19 mouse cellular contexts compared by ENCODE assay signal in the genomic region with DNA sequence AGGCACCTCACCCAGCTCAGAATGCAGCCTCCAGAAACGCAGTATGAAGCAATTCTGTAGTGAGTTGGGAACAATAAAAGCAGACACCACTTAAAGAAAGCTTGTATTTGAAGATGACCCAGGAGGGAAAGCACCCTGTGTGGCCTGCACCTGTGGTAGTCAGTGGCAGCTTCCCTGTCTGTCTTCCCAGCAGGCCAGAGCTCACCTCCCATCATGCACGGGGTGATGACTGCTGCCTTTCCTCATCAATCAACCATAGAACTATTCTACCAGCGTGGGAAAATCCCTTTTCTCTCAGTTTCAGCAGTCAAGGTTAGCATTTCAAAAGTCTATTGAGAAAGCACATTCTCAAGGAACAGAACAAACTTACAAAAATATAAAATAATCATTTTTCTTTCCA.
DNase-seq lines count a peak whose midpoint lies in the region; ATAC-seq and TF ChIP-seq lines count a peak whose summit lies in the region.
"Had no signal": no experiment of that assay in that cellular context is flagged by ENCODE, and none has a peak within 500 bp of the region (broad histone marks: within the 10 kb centered on the region; RNA-seq: fewer than 3 reads in every experiment).

No protein-coding gene starts in this region.

- in situ Hi-C loops in CH12.LX (cut with MboI; ENCODE audit: low pct_ligation_motif_present, low pct_unique_long_range_greater_than_20kb, low sequenced_read_pairs): no loop called here

- TF ChIP-seq POLR2A in CH12.LX (IDR thresholded peaks at IDR 0.05; ENCODE audit: low read depth, low read length): no peak

- WGBS in intestine, embryonic 16.5 days: 48% methylated on average over 3 of the region's 3 CpGs
- WGBS in hindbrain, postnatal 0 days: 34% methylated on average over 3 of the region's 3 CpGs

- dilution Hi-C loops in CH12.LX (cut with MboI; ENCODE audit: extremely low pct_ligation_motif_present, extremely low pct_unique_long_range_greater_than_20kb, low sequenced_read_pairs): no loop called here

- no peaks in the 10 kb centered on the region for H3K36me3 ChIP-seq in CH12.LX (replicated peaks in 1 of 2; ENCODE audit: control insufficient read depth in 1 of 2, insufficient read depth in 1 of 2, low read length in 1 of 2)
- H3K36me3 ChIP-seq in intestine, embryonic 16.5 days (ENCODE audit: control insufficient read depth, insufficient read depth, low read length): no peaks in the 10 kb centered on the region
- H3K36me3 ChIP-seq in hindbrain, postnatal 0 days (ENCODE audit: insufficient read depth, low read length): no peaks in the 10 kb centered on the region
- H3K36me3 ChIP-seq: embryonic facial prominence, embryonic 12.5 days; forebrain, embryonic 15.5 days; heart, embryonic 12.5 days; hindbrain, embryonic 10.5 days had no signal

- no peaks in the 10 kb centered on the region for H3K27me3 ChIP-seq in CH12.LX (replicated peaks)
- H3K27me3 ChIP-seq in intestine, embryonic 16.5 days (replicated peaks; ENCODE audit: control insufficient read depth, insufficient read depth, low read length): no peaks in the 10 kb centered on the region
- no peaks in the 10 kb centered on the region for H3K27me3 ChIP-seq in hindbrain, postnatal 0 days (ENCODE audit: insufficient read depth, low read length)
- H3K27me3 ChIP-seq: embryonic facial prominence, embryonic 12.5 days; forebrain, embryonic 15.5 days; heart, embryonic 12.5 days had no signal

- 0 out of 2 replicates have a peak, but pooled peaks have one; percentile 11 for TF ChIP-seq EP300 in CH12.LX (IDR thresholded peaks at IDR 0.05; ENCODE audit: low read length)

- H3K9ac ChIP-seq in CH12.LX (ENCODE audit: insufficient read depth, low read depth): no peak overlapping the region
- no peak overlapping the region for H3K9ac ChIP-seq in intestine, embryonic 16.5 days (ENCODE audit: low read depth, low read length)
- H3K9ac ChIP-seq in hindbrain, postnatal 0 days (replicated peaks; ENCODE audit: low read length): no peak overlapping the region
- H3K9ac ChIP-seq: embryonic facial prominence, embryonic 12.5 days; forebrain, embryonic 15.5 days; heart, embryonic 12.5 days; hindbrain, embryonic 14.5 days had no signal

- no peak for TF ChIP-seq CTCF in CH12.LX (conservative IDR thresholded peaks at IDR 0.05 in 1 of 2, IDR thresholded peaks at IDR 0.05 in 1 of 2; ENCODE audit: low read depth in 2 of 2, low read length in 2 of 2)
- no peak for TF ChIP-seq CTCF in hindbrain, postnatal 0 days (IDR thresholded peaks at IDR 0.05; ENCODE audit: low read depth)

- ATAC-seq in intestine, embryonic 16.5 days: no peak
- no peak for ATAC-seq in hindbrain, postnatal 0 days
- ATAC-seq: forebrain, embryonic 15.5 days had no signal

- no peaks in the 10 kb centered on the region for H3K79me2 ChIP-seq in CH12.LX (replicated peaks; ENCODE audit: control insufficient read depth, extremely low read depth, insufficient read depth, poor library complexity, severe bottlenecking)

- peak; percentile 60 for DNase-seq in adrenal gland, adult 2 months
- DNase-seq in adrenal gland, postnatal 25 days: no peak
- peak; percentile 49 for DNase-seq in A20 (ENCODE audit: low read depth, low spot score)
- peak; percentile 70 for DNase-seq in CH12.LX (ENCODE audit: extremely low read depth)
- peak; percentile 75 for DNase-seq in induced T-regulatory cell, adult 2 months (ENCODE audit: low read depth)
- DNase-seq in left cerebral cortex, postnatal 25 days (ENCODE audit: low spot score in 2 of 2): no peak
- no peak for DNase-seq in hindbrain, postnatal 0 days (ENCODE audit: low spot score)
- DNase-seq: cerebellum, adult 11-12 months; cerebellum, adult 9-10 months; cerebellum, postnatal 25 days; gastrocnemius, adult 2 months; gastrocnemius, postnatal 25 days; kidney, adult 18-20 months had no signal

- no peaks in the 10 kb centered on the region for H3K9me3 ChIP-seq in CH12.LX (replicated peaks; ENCODE audit: low read length)
- H3K9me3 ChIP-seq in intestine, embryonic 16.5 days (ENCODE audit: control insufficient read depth, low read length): no peaks in the 10 kb centered on the region
- H3K9me3 ChIP-seq in hindbrain, postnatal 0 days (ENCODE audit: low read length): no peaks in the 10 kb centered on the region
- H3K9me3 ChIP-seq: embryonic facial prominence, embryonic 12.5 days; forebrain, embryonic 15.5 days; heart, embryonic 12.5 days; hindbrain, embryonic 10.5 days had no signal

- intact Hi-C loops in left cerebral cortex, postnatal 25 days (cut with DNase I): no loop called here

- peak overlapping the region; percentile 25 for H3K4me2 ChIP-seq in CH12.LX (ENCODE audit: insufficient read depth, low read depth, poor library complexity, severe bottlenecking)
- no peak overlapping the region for H3K4me2 ChIP-seq in intestine, embryonic 16.5 days (ENCODE audit: low read depth, low read length)
- H3K4me2 ChIP-seq in hindbrain, postnatal 0 days (ENCODE audit: low read depth, low read length): no peak overlapping the region
- H3K4me2 ChIP-seq: embryonic facial prominence, embryonic 12.5 days; forebrain, embryonic 15.5 days; heart, embryonic 12.5 days; hindbrain, embryonic 14.5 days had no signal

- no peak overlapping the region for H3K27ac ChIP-seq in CH12.LX (ENCODE audit: insufficient read depth, low read depth)
- H3K27ac ChIP-seq in intestine, embryonic 16.5 days (ENCODE audit: low read length): no peak overlapping the region
- H3K27ac ChIP-seq in hindbrain, postnatal 0 days: no peak overlapping the region
- H3K27ac ChIP-seq: embryonic facial prominence, embryonic 12.5 days; forebrain, embryonic 15.5 days; gastrocnemius, adult 2 months; hindbrain, embryonic 10.5 days; hindbrain, embryonic 14.5 days had no signal

- no peak for TF ChIP-seq RAD21 in CH12.LX (IDR thresholded peaks at IDR 0.05; ENCODE audit: low read depth, low read length)

- peak overlapping the region in 1 of 3 experiments; percentile 13 for H3K4me3 ChIP-seq in CH12.LX (replicated peaks in 1 of 3; ENCODE audit: low read depth in 2 of 3, low read length in 2 of 3, poor library complexity in 1 of 3)
- H3K4me3 ChIP-seq in intestine, embryonic 16.5 days (ENCODE audit: low read length): no peak overlapping the region
- no peak overlapping the region for H3K4me3 ChIP-seq in hindbrain, postnatal 0 days (ENCODE audit: low read length)
- H3K4me3 ChIP-seq: embryonic facial prominence, embryonic 12.5 days; forebrain, embryonic 15.5 days; gastrocnemius, adult 2 months; heart, embryonic 12.5 days; hindbrain, embryonic 10.5 days had no signal

- H3K4me1 ChIP-seq in CH12.LX (ENCODE audit: control insufficient read depth in 1 of 2, insufficient read depth in 2 of 2): peaks cover 8 to 30% of the 10 kb centered on the region in 2 experiments
- no peaks in the 10 kb centered on the region for H3K4me1 ChIP-seq in intestine, embryonic 16.5 days (ENCODE audit: control insufficient read depth, insufficient read depth, low read length)
- no peaks in the 10 kb centered on the region for H3K4me1 ChIP-seq in hindbrain, postnatal 0 days (ENCODE audit: insufficient read depth, low read length)
- H3K4me1 ChIP-seq: embryonic facial prominence, embryonic 12.5 days; forebrain, embryonic 15.5 days had no signal

TF ChIP-seq in CH12.LX, 34 proteins besides CTCF, POLR2A, EP300 and RAD21:
- TF ChIP-seq HCFC1 (IDR thresholded peaks at IDR 0.05; ENCODE audit: low read depth, low read length): no peak
- no peak for TF ChIP-seq NRF1 (IDR thresholded peaks at IDR 0.05; ENCODE audit: low read depth, low read length)
- no peak for TF ChIP-seq GABPA (IDR thresholded peaks at IDR 0.05; ENCODE audit: insufficient replicate concordance, low read depth, low read length)
- TF ChIP-seq ZKSCAN1 (IDR thresholded peaks at IDR 0.05; ENCODE audit: borderline replicate concordance, low read depth, low read length): no peak
- no peak for TF ChIP-seq MAX (IDR thresholded peaks at IDR 0.05; ENCODE audit: low read length)
- no peak for TF ChIP-seq RCOR1 (conservative IDR thresholded peaks at IDR 0.05; ENCODE audit: low read depth, low read length)
- TF ChIP-seq MEF2A (IDR thresholded peaks at IDR 0.05; ENCODE audit: borderline replicate concordance, low read depth, low read length): no peak
- TF ChIP-seq MAZ (IDR thresholded peaks at IDR 0.05; ENCODE audit: low read depth, low read length): no peak
- TF ChIP-seq TBP (conservative IDR thresholded peaks at IDR 0.05; ENCODE audit: low read depth, low read length): peak; percentile 59; the same call in 1 of the 2 replicates
- TF ChIP-seq JUN (IDR thresholded peaks at IDR 0.05; ENCODE audit: insufficient read depth, low read depth, low read length): no peak
- no peak for TF ChIP-seq KAT2A (IDR thresholded peaks at IDR 0.05; ENCODE audit: insufficient replicate concordance, low read length)
- TF ChIP-seq ELF1 (IDR thresholded peaks at IDR 0.05; ENCODE audit: low read depth, low read length): no peak
- TF ChIP-seq USF1 (IDR thresholded peaks at IDR 0.05; ENCODE audit: low read depth, low read length): no peak
- TF ChIP-seq MYC (IDR thresholded peaks at IDR 0.05; ENCODE audit: low read depth, low read length): no peak
- no peak for TF ChIP-seq JUND (conservative IDR thresholded peaks at IDR 0.05; ENCODE audit: low read depth, low read length)
- TF ChIP-seq TCF12 (IDR thresholded peaks at IDR 0.05; ENCODE audit: low read depth, low read length): 0 out of 2 replicates have a peak, but pooled peaks have one; percentile 28
- TF ChIP-seq NELFE (IDR thresholded peaks at IDR 0.05; ENCODE audit: low read depth, low read length): no peak
- TF ChIP-seq SIN3A (IDR thresholded peaks at IDR 0.05; ENCODE audit: low read length): no peak
- no peak for TF ChIP-seq USF2 (conservative IDR thresholded peaks at IDR 0.05; ENCODE audit: low read depth, low read length)
- TF ChIP-seq SMC3 (IDR thresholded peaks at IDR 0.05; ENCODE audit: low read depth, low read length): no peak
- TF ChIP-seq ETS1 (conservative IDR thresholded peaks at IDR 0.05; ENCODE audit: low read depth, low read length): 0 out of 2 replicates have a peak, but pooled peaks have one; percentile 9
- TF ChIP-seq POLR2AphosphoS2 (IDR thresholded peaks at IDR 0.05; ENCODE audit: low read depth, low read length): no peak
- TF ChIP-seq IRF4 (IDR thresholded peaks at IDR 0.05; ENCODE audit: low read depth, low read length): peak; percentile 42; the same call in 1 of the 2 replicates
- no peak for TF ChIP-seq E2F4 (IDR thresholded peaks at IDR 0.05; ENCODE audit: insufficient replicate concordance, low read depth, low read length)
TF ChIP-seq in CH12.LX: peak in this region for 4.

Comparison
In these comparisons a context has a peak if more than half of its experiments do, and no peak if none do; other contexts are left out.
1. DNase-seq: peak in adrenal gland, adult 2 months (single experiment), A20 (single experiment), CH12.LX (single experiment) and induced T-regulatory cell, adult 2 months (single experiment); none in adrenal gland, postnatal 25 days (single experiment), left cerebral cortex, postnatal 25 days (0 of 2) and hindbrain, postnatal 0 days (single experiment).